Mouse (Mus musculus) midbrain, postnatal 0 days (tissue): ENCODE data around the gene 0610009B22Rik. TPM values are rescaled to one million over a fixed set of nuclear protein-coding genes. Genes with fewer than 3 reads are reported as not detected.
A peak's percentile ranks its signal among the peaks of the same experiment; 100 is the strongest.

Experiments
- ATAC-seq: fragments of 200-750 bp; cut with Nextera tagmentation; 2 replicates; pipeline ENCODE4 v1.8.0; 2017; ENCODE audit warnings: moderate number of reproducible peaks, mild to moderate bottlenecking, moderate TSS enrichment, moderate library complexity; ENCODE audit not compliant: low FRiP score
- DNase-seq: peaks from one replicate; pipeline ENCODE4 v3.0.0-alpha.2; 2015; ENCODE audit warnings: low spot score
- H3K27ac ChIP-seq: fragments of 300-500 bp; sonication (generic); 2 replicates; pipeline ENCODE4 v1.5.1; 2014; ENCODE audit warnings: low read depth, mild to moderate bottlenecking, low read length, mixed read lengths
- H3K27me3 ChIP-seq: fragments of 300-500 bp; sonication (generic); 2 replicates; pipeline ENCODE4 v1.6.1; 2014; ENCODE audit warnings: low read length, control low read depth, mixed read lengths; ENCODE audit not compliant: insufficient read depth
- H3K36me3 ChIP-seq: fragments of 300-500 bp; sonication (generic); 2 replicates; pipeline ENCODE4 v1.6.1; 2014; ENCODE audit warnings: low read length, control low read depth, mixed read lengths; ENCODE audit not compliant: insufficient read depth
- H3K4me1 ChIP-seq: fragments of 300-500 bp; sonication (generic); 2 replicates; pipeline ENCODE4 v1.6.1; 2014; ENCODE audit warnings: mild to moderate bottlenecking, control low read depth, antibody characterized with exemption, low read length, mixed read lengths; ENCODE audit not compliant: insufficient read depth
- H3K4me2 ChIP-seq: fragments of 300-500 bp; sonication (generic); 2 replicates; pipeline ENCODE4 v1.6.1; 2014; ENCODE audit warnings: low read depth, mild to moderate bottlenecking, low read length, mixed read lengths; ENCODE audit not compliant: poor library complexity, severe bottlenecking
- H3K4me3 ChIP-seq: fragments of 300-500 bp; sonication (generic); 2 replicates; pipeline ENCODE4 v1.5.1; 2014; ENCODE audit warnings: low read depth, mild to moderate bottlenecking, low read length, moderate library complexity
- H3K9ac ChIP-seq: fragments of 300-500 bp; sonication (generic); replicated peaks from 2 replicates; pipeline ENCODE4 v1.6.1; 2014; ENCODE audit warnings: mild to moderate bottlenecking, low read length, moderate library complexity, mixed read lengths; ENCODE audit not compliant: poor library complexity, severe bottlenecking
- H3K9me3 ChIP-seq: fragments of 300-500 bp; sonication (generic); 2 replicates; pipeline ENCODE4 v1.6.1; 2016; ENCODE audit warnings: low read length, control low read depth
- CTCF ChIP-seq: IDR thresholded peaks from 2 replicates; pipeline ENCODE4 v1.5.1; 2016; ENCODE audit warnings: antibody characterized with exemption, mild to moderate bottlenecking
- WGBS: fragments of 180-500 bp; shearing (Covaris S2); extraction: QIAGEN DNeasy Blood & Tissue Kit; methylation state at CpG from one replicate; pipeline ENCODE4 v1.1.7; 2014; 5-methylcytosine and 5-hydroxymethylcytosine counted together
- polyA plus RNA-seq: library from polyadenylated mRNA; unstranded; fragments of >200 nt; fragmentation: Nextera tagmentation; extraction: Ambion mirVana; gene quantifications from 2 replicates; pipeline ENCODE4 v1.2.1, GENCODE M21; 2015
- total RNA-seq: library from RNA; depleted of rRNA; stranded (reverse); fragments of >200 nt; gene quantifications from 2 replicates; pipeline ENCODE4 v1.2.3, GENCODE M21; 2014

Gene 0610009B22Rik
- total and polyA plus RNA-seq, 2 experiments from 2014 or later: 31.8 to 83.4 TPM

GRCm38 (mm10) chr11:51650261-51650660 lies 38.4 kb downstream of the 0610009B22Rik start:
- Histone ChIP-seq H3K36me3 (no peaks in the 10 kb centered on the region), H3K27me3 (no peaks in the 10 kb centered on the region; the same call in 1 of the 2 replicates), H3K9me3 (no peaks in the 10 kb centered on the region), H3K4me2 (peak overlapping the region; percentile 69), H3K9ac (peak overlapping the region; percentile 61), H3K4me3 (peak overlapping the region; percentile 65), H3K4me1 (peaks cover 6% of the 10 kb centered on the region; the same call in 1 of the 2 replicates), H3K27ac (peak overlapping the region; percentile 1; the same call in 1 of the 2 replicates)
- under 1% methylated on average over 22 of the region's 30 CpGs for WGBS
- no peak for DNase-seq
- peak; percentile 31 for ATAC-seq
- TF ChIP-seq CTCF: no peak

- Histone ChIP-seq H3K36me3 (peaks cover 3% of the 10 kb centered on the region; the same call in 1 of the 2 replicates), H3K27ac (peak overlapping the region; percentile 38; the same call in 1 of the 2 replicates), H3K4me3 (peak overlapping the region; percentile 65), H3K4me1 (peaks cover 6% of the 10 kb centered on the region; the same call in 1 of the 2 replicates), H3K9ac (peak overlapping the region; percentile 61), H3K4me2 (peak overlapping the region; percentile 69), H3K27me3 (no peaks in the 10 kb centered on the region; the same call in 1 of the 2 replicates), H3K9me3 (no peaks in the 10 kb centered on the region)
- DNase-seq (peak; percentile 44), ATAC-seq (peak; percentile 32; the same call in 1 of the 2 replicates)
- TF ChIP-seq CTCF: no peak
- WGBS: 7% methylated on average over 7 of the region's 7 CpGs
Observed at GRCm38 (mm10) chr11:51649889-51650199, 38.8 kb downstream of the 0610009B22Rik start.

GRCm38 (mm10) chr11:51649111-51649888 lies 39.4 kb downstream of the 0610009B22Rik start:
- Histone ChIP-seq H3K4me2 (peak overlapping the region; percentile 69), H3K4me3 (peak overlapping the region; percentile 65), H3K4me1 (peaks cover 6% of the 10 kb centered on the region; the same call in 1 of the 2 replicates), H3K9ac (peak overlapping the region; percentile 61), H3K36me3 (peaks cover 8% of the 10 kb centered on the region; the same call in 1 of the 2 replicates), H3K27me3 (no peaks in the 10 kb centered on the region; the same call in 1 of the 2 replicates), H3K9me3 (no peaks in the 10 kb centered on the region), H3K27ac (peak overlapping the region; percentile 38; the same call in 1 of the 2 replicates)
- WGBS: 25% methylated on average over 11 of the region's 11 CpGs
- ATAC-seq (no peak), DNase-seq (no peak)
- TF ChIP-seq CTCF: no peak

- Histone ChIP-seq H3K4me2 (peak overlapping the region; percentile 69; the same call in 1 of the 2 replicates), H3K27ac (no peak overlapping the region), H3K36me3 (peaks cover 15% of the 10 kb centered on the region), H3K4me1 (peaks cover 6% of the 10 kb centered on the region; the same call in 1 of the 2 replicates), H3K4me3 (no peak overlapping the region), H3K9me3 (no peaks in the 10 kb centered on the region), H3K9ac (no peak overlapping the region), H3K27me3 (no peaks in the 10 kb centered on the region; the same call in 1 of the 2 replicates)
- 15% methylated on average over 3 of the region's 3 CpGs for WGBS
- DNase-seq (no peak), ATAC-seq (no peak)
- no peak for TF ChIP-seq CTCF
Observed at GRCm38 (mm10) chr11:51648566-51648965, 40.1 kb downstream of the 0610009B22Rik start.

- Histone ChIP-seq H3K27ac (no peak overlapping the region), H3K27me3 (no peaks in the 10 kb centered on the region; the same call in 1 of the 2 replicates), H3K9ac (no peak overlapping the region), H3K4me3 (no peak overlapping the region), H3K9me3 (no peaks in the 10 kb centered on the region), H3K36me3 (peaks cover 20% of the 10 kb centered on the region), H3K4me1 (peaks cover 6% of the 10 kb centered on the region; the same call in 1 of the 2 replicates), H3K4me2 (no peak overlapping the region)
- no peak for TF ChIP-seq CTCF
- DNase-seq: no peak
- 82% methylated on average over 15 of the region's 15 CpGs for WGBS
- ATAC-seq: no peak
Observed at GRCm38 (mm10) chr11:51646751-51647667, 41.7 kb downstream of the 0610009B22Rik start.
